Comparison of ENCODE assay signal across 17 mouse cellular contexts in genomic region chr10:77523321-77523720, GRCm38 (mm10). TPM values are rescaled to one million over a fixed set of nuclear protein-coding genes. Genes with fewer than 3 reads are reported as not detected.
DNase-seq lines count a peak whose midpoint lies in the region; ATAC-seq and TF ChIP-seq lines count a peak whose summit lies in the region.
"Had no signal": no experiment of that assay in that cellular context is flagged by ENCODE, and none has a peak within 500 bp of the region (broad histone marks: within the 10 kb centered on the region; RNA-seq: fewer than 3 reads in every experiment).

No protein-coding gene starts in this region.

- H3K4me3 ChIP-seq in kidney, adult 2 months (ENCODE audit: insufficient read depth, low read depth, low read length) = no peak overlapping the region
- no peak overlapping the region for H3K4me3 ChIP-seq in kidney, embryonic 14.5 days (ENCODE audit: low read length)
- H3K4me3 ChIP-seq in liver, embryonic 13.5 days (replicated peaks) = no peak overlapping the region
- H3K4me3 ChIP-seq in hindbrain, postnatal 0 days (ENCODE audit: low read length) = no peak overlapping the region

- no peak overlapping the region for H3K9ac ChIP-seq in kidney, embryonic 14.5 days (ENCODE audit: low read depth, low read length)
- no peak overlapping the region for H3K9ac ChIP-seq in liver, embryonic 13.5 days
- no peak overlapping the region for H3K9ac ChIP-seq in hindbrain, postnatal 0 days (replicated peaks; ENCODE audit: low read length)
- H3K9ac ChIP-seq: embryonic facial prominence, embryonic 15.5 days; limb, embryonic 15.5 days had no signal

- no peak for TF ChIP-seq POLR2A in kidney, adult 2 months (IDR thresholded peaks at IDR 0.05; ENCODE audit: low read depth, low read length)

- H3K9me3 ChIP-seq in kidney, embryonic 14.5 days (ENCODE audit: control insufficient read depth, low read length) = no peaks in the 10 kb centered on the region
- no peaks in the 10 kb centered on the region for H3K9me3 ChIP-seq in liver, embryonic 13.5 days (replicated peaks)
- H3K9me3 ChIP-seq in hindbrain, postnatal 0 days (ENCODE audit: low read length) = no peaks in the 10 kb centered on the region
- H3K9me3 ChIP-seq: embryonic facial prominence, embryonic 15.5 days; forebrain, embryonic 15.5 days; intestine, embryonic 15.5 days; limb, embryonic 15.5 days; midbrain, embryonic 12.5 days had no signal

- no peaks in the 10 kb centered on the region for H3K36me3 ChIP-seq in kidney, adult 2 months (ENCODE audit: control insufficient read depth, insufficient read depth, low read length)
- H3K36me3 ChIP-seq in kidney, embryonic 14.5 days (ENCODE audit: control insufficient read depth, insufficient read depth, low read length) = no peaks in the 10 kb centered on the region
- H3K36me3 ChIP-seq in liver, embryonic 13.5 days = no peaks in the 10 kb centered on the region
- no peaks in the 10 kb centered on the region for H3K36me3 ChIP-seq in hindbrain, postnatal 0 days (ENCODE audit: insufficient read depth, low read length)
- H3K36me3 ChIP-seq: embryonic facial prominence, embryonic 15.5 days; forebrain, embryonic 15.5 days; intestine, embryonic 15.5 days; limb, embryonic 15.5 days; midbrain, embryonic 12.5 days had no signal

- DNase-seq in kidney, adult 2 months = peak; percentile 75
- DNase-seq in 416B (ENCODE audit: low read depth) = peak; percentile 28
- peak; percentile 29 for DNase-seq in ZHBTc4 (ENCODE audit: low read depth, low spot score)
- DNase-seq in liver, embryonic 13.5 days = no peak
- no peak for DNase-seq in urinary bladder, adult 2 months (ENCODE audit: low spot score)
- DNase-seq in hindbrain, postnatal 0 days (ENCODE audit: low spot score) = no peak
- DNase-seq: cerebellum, adult 9-11 months; gastrocnemius, postnatal 14 days; heart, postnatal 10 days; layer of hippocampus, postnatal 36 days had no signal

- no peak for TF ChIP-seq CTCF in kidney, adult 2 months (conservative IDR thresholded peaks at IDR 0.05; ENCODE audit: insufficient read depth, insufficient read length, low read depth, low read length)
- no peak for TF ChIP-seq CTCF in hindbrain, postnatal 0 days (IDR thresholded peaks at IDR 0.05; ENCODE audit: low read depth)

- no peaks in the 10 kb centered on the region for H3K27me3 ChIP-seq in kidney, adult 2 months (replicated peaks; ENCODE audit: control insufficient read depth, insufficient read depth, low read length)
- H3K27me3 ChIP-seq in kidney, embryonic 14.5 days (ENCODE audit: control insufficient read depth, insufficient read depth, low read length) = no peaks in the 10 kb centered on the region
- peaks cover 21% of the 10 kb centered on the region for H3K27me3 ChIP-seq in liver, embryonic 13.5 days
- H3K27me3 ChIP-seq in hindbrain, postnatal 0 days (ENCODE audit: insufficient read depth, low read length) = no peaks in the 10 kb centered on the region
- H3K27me3 ChIP-seq: CH12.LX; embryonic facial prominence, embryonic 15.5 days; forebrain, embryonic 15.5 days; intestine, embryonic 15.5 days; limb, embryonic 15.5 days had no signal

- H3K27ac ChIP-seq in kidney, adult 2 months (ENCODE audit: insufficient read depth, low read depth, low read length) = 0 out of 2 replicates have a peak overlapping the region, but pooled peaks have one; percentile 1
- no peak overlapping the region for H3K27ac ChIP-seq in kidney, embryonic 14.5 days (ENCODE audit: low read depth, low read length)
- no peak overlapping the region for H3K27ac ChIP-seq in liver, embryonic 13.5 days
- H3K27ac ChIP-seq in hindbrain, postnatal 0 days = no peak overlapping the region
- H3K27ac ChIP-seq: embryonic facial prominence, embryonic 15.5 days; forebrain, embryonic 15.5 days; intestine, embryonic 15.5 days; limb, embryonic 15.5 days; midbrain, embryonic 12.5 days had no signal

- H3K4me1 ChIP-seq in kidney, adult 2 months (ENCODE audit: control insufficient read depth, insufficient read depth, low read length) = no peaks in the 10 kb centered on the region
- H3K4me1 ChIP-seq in kidney, embryonic 14.5 days (ENCODE audit: control insufficient read depth, insufficient read depth, low read length) = peaks cover 4% of the 10 kb centered on the region; the same call in 1 of the 2 replicates
- H3K4me1 ChIP-seq in liver, embryonic 13.5 days (replicated peaks) = peaks cover 28% of the 10 kb centered on the region
- H3K4me1 ChIP-seq in hindbrain, postnatal 0 days (ENCODE audit: insufficient read depth, low read length) = no peaks in the 10 kb centered on the region

- no peak overlapping the region for H3K4me2 ChIP-seq in kidney, embryonic 14.5 days (replicated peaks; ENCODE audit: low read depth, low read length)
- H3K4me2 ChIP-seq in liver, embryonic 13.5 days = peak overlapping the region; percentile 17; the same call in 1 of the 2 replicates
- H3K4me2 ChIP-seq in hindbrain, postnatal 0 days (ENCODE audit: low read depth, low read length) = no peak overlapping the region

- no peak for ATAC-seq in kidney, embryonic 14.5 days (ENCODE audit: low FRiP score, low TSS enrichment)
- ATAC-seq in liver, embryonic 13.5 days (ENCODE audit: low read depth) = no peak
- no peak for ATAC-seq in hindbrain, postnatal 0 days
- ATAC-seq: intestine, embryonic 15.5 days had no signal

- WGBS in kidney, adult 2 months = 67% methylated on average over 7 of the region's 7 CpGs
- WGBS in kidney, embryonic 14.5 days = 67% methylated on average over 7 of the region's 7 CpGs
- 25% methylated on average over 7 of the region's 7 CpGs for WGBS in liver, embryonic 13.5 days (ENCODE audit: insufficient replicate concordance)
- 67% methylated on average over 7 of the region's 7 CpGs for WGBS in hindbrain, postnatal 0 days

RNA-seq across cellular contexts. Expression of gene Itgb2, which starts 6.7 kb away (rescaled TPM):
- polyA plus RNA-seq in kidney, adult 2 months (2012; rRNA removed) = 6.5 and 13.6 TPM in 2 replicates
- 1.1 and 1.3 TPM in 2 replicates for polyA plus RNA-seq in kidney, embryonic 14.5 days (2014; fragmentation: Nextera tagmentation; extraction: Ambion mirVana)
- 10.3 and 10.7 TPM in 2 replicates for polyA plus RNA-seq in liver, embryonic 13.5 days (2015; fragmentation: Nextera tagmentation; extraction: Ambion mirVana)
- polyA plus RNA-seq in urinary bladder, adult 2 months (2012; rRNA removed) = 16.7 and 19.2 TPM in 2 replicates
- 0.68 and 1.9 TPM in 2 replicates for total RNA-seq in hindbrain, postnatal 0 days (2014; rRNA removed)
- polyA plus RNA-seq in hindbrain, postnatal 0 days (2015; fragmentation: Nextera tagmentation; extraction: Ambion mirVana) = 0.87 and 1.0 TPM in 2 replicates

RNA-seq across cellular contexts. Expression of gene Fam207a, which starts 7.7 kb away (rescaled TPM):
- polyA plus RNA-seq in kidney, adult 2 months (2012; rRNA removed) = 30.5 and 31.4 TPM in 2 replicates
- polyA plus RNA-seq in kidney, embryonic 14.5 days (2014; fragmentation: Nextera tagmentation; extraction: Ambion mirVana) = 28.8 and 36.5 TPM in 2 replicates
- polyA plus RNA-seq in liver, embryonic 13.5 days (2015; fragmentation: Nextera tagmentation; extraction: Ambion mirVana) = 23.3 and 26.2 TPM in 2 replicates
- polyA plus RNA-seq in urinary bladder, adult 2 months (2012; rRNA removed) = 55.5 and 59.5 TPM in 2 replicates
- total RNA-seq in hindbrain, postnatal 0 days (2014; rRNA removed) = 43.5 and 56.2 TPM in 2 replicates
- polyA plus RNA-seq in hindbrain, postnatal 0 days (2015; fragmentation: Nextera tagmentation; extraction: Ambion mirVana) = 31.8 and 35.9 TPM in 2 replicates

RNA-seq across cellular contexts. Expression of gene Pttg1ip, which starts 58.2 kb away (rescaled TPM):
- polyA plus RNA-seq in kidney, adult 2 months (2012; rRNA removed) = 321 and 342 TPM in 2 replicates
- 104 and 144 TPM in 2 replicates for polyA plus RNA-seq in kidney, embryonic 14.5 days (2014; fragmentation: Nextera tagmentation; extraction: Ambion mirVana)
- polyA plus RNA-seq in liver, embryonic 13.5 days (2015; fragmentation: Nextera tagmentation; extraction: Ambion mirVana) = 64.1 and 73.2 TPM in 2 replicates
- polyA plus RNA-seq in urinary bladder, adult 2 months (2012; rRNA removed) = 457 and 472 TPM in 2 replicates
- total RNA-seq in hindbrain, postnatal 0 days (2014; rRNA removed) = 85.9 and 94.0 TPM in 2 replicates
- 87.3 and 87.5 TPM in 2 replicates for polyA plus RNA-seq in hindbrain, postnatal 0 days (2015; fragmentation: Nextera tagmentation; extraction: Ambion mirVana)

Comparison
In these comparisons a context has a peak if more than half of its experiments do, and no peak if none do; other contexts are left out.
1. DNase-seq: peak in kidney, adult 2 months (single experiment), 416B (single experiment) and ZHBTc4 (single experiment); none in liver, embryonic 13.5 days (single experiment), urinary bladder, adult 2 months (single experiment) and hindbrain, postnatal 0 days (single experiment).